Mouse (Mus musculus): ENCODE data around the gene Zfp512b.
A peak's percentile ranks its signal among the peaks of the same experiment; 100 is the strongest.

The Zfp512b gene

DNA sequence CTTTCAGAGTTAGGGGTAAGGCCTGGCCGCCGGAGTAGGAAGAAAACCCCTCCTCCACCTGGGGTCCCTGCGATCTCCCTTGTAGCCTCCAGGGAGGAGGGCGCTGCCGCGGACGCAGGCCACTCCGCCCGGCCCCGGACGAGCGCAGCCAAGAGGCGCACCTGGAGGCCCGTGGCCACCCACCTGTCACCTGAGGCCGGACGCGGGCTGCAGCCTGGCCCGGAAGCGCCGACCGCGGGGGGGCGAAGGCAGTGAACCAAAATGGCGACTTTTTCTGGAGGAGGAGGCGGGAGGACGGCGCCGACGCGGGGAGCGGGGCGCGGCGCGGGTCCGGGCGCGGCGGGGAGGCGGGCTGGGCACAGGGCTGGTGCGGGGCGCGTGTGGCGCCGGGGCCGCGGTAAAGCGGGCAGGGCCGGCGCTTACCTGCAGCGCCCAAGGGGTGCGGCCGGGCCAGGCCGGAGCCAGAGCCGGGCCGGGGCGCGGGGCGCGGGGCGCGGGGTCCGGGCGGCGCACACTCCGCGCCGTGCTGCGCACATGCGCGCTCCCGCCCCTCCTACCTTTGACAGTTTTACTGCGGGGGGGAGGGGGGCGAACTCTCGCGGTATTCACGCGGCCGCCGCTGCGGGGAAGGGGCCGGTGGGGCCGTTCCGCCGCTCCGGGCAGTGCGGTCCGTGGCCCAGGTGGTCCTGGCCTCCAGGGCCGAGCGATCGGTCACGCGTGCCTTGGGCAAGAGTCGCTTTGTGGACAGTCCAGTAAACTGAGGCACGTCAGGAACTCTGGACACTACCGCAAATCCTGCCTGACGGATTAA, at the start of gene Zfp512b:
Zfp512b (minus strand) TSS at position 573 of the 811 bp plus-strand sequence.
- no peak for DNase-seq (ENCODE audit: low spot score)

- DNase-seq (ENCODE audit: low spot score), result no peak
Observed at GRCm38 (mm10) chr2:181635865-181636264, 43.3 kb upstream of the Zfp512b start.

GRCm38 (mm10) chr2:181632624-181633023, 40.0 kb upstream of the Zfp512b start:
- DNase-seq (ENCODE audit: low spot score), result no peak

DNA sequence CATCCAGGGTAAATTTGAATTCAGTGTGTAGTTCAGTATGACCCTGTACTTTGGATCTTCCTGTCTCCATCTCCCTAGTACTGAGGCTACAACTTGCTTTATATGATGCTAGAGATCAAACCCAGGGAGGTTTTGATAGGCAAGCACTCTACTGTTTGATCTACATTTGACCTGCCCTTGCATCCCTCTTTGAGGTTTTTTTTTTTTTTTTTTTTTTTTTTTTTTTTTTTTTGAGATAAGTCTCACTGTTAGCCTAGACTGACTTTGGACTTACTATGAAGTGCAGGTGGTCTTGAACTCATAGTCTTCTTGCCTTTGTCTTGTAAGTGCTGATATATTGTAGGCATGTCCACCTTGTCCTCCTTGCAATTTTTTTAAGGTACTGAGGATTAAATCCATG, 35.9 kb upstream of the Zfp512b start:
- no peak for DNase-seq (ENCODE audit: low spot score)

DNA sequence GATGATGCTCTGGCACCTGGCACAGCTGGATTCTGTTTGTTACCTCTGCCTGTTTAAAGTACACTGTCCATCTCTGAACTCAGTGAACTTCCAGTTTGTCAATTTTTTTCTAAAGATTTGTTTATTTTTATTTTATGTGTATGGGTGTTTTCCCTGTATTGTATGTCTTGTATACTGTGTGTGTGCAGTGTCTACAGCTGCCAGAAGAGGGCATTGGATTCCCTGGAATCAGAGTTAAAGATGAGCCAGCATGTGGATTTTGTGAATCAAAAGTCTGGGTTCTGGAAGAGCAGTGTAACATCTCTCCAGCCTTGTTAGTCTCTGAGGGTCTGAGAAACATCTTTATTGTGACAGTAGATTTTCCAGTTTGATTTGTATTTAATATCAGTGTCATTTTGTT, 30.8 kb upstream of the Zfp512b start:
- DNase-seq (ENCODE audit: low spot score), result no peak

GRCm38 (mm10) chr2:181618761-181619495, 26.3 kb upstream of the Zfp512b start:
- no peak for DNase-seq (ENCODE audit: low spot score)

GRCm38 (mm10) chr2:181602367-181602766, 9.8 kb upstream of the Zfp512b start:
- no peak for DNase-seq (ENCODE audit: low spot score)

GRCm38 (mm10) chr2:181601751-181602145, 9.1 kb upstream of the Zfp512b start:
- no peak for DNase-seq (ENCODE audit: low spot score)

- peak; percentile 92 for DNase-seq (ENCODE audit: low spot score)
Observed at GRCm38 (mm10) chr2:181600828-181601750, 8.5 kb upstream of the Zfp512b start.

DNA sequence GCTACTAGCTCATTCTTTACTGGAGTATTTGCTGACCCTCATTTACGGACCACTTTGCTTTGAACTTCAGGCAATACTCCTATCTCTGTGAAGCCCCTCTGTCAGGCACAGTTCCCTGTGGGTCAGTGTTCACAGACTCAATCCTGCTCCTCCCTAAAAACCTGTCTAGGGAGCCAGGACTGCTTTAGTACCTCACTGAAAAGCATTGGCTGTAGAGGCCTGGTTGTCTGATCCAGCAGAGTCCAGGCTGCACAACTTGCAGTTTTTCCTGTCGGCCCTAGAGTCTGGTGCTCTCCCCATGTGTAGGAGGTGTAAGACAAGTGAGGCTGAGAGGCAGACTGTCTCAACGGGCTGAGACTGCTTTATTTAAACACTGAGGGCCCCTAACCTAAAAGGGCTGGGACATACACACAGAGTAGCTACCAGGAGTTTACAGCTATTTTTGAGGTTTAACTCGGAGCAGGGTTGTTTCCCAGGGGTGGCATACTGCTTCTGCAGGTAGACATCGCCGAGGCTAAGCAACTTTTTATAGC, 7.7 kb upstream of the Zfp512b start:
- no peak for DNase-seq (ENCODE audit: low spot score)

- DNase-seq (ENCODE audit: low spot score), result no peak
Observed at GRCm38 (mm10) chr2:181598454-181599351, 6.1 kb upstream of the Zfp512b start, which contains the start of gene Samd10. Gene Samd10 (minus strand): TSS chr2:181599212.

DNA sequence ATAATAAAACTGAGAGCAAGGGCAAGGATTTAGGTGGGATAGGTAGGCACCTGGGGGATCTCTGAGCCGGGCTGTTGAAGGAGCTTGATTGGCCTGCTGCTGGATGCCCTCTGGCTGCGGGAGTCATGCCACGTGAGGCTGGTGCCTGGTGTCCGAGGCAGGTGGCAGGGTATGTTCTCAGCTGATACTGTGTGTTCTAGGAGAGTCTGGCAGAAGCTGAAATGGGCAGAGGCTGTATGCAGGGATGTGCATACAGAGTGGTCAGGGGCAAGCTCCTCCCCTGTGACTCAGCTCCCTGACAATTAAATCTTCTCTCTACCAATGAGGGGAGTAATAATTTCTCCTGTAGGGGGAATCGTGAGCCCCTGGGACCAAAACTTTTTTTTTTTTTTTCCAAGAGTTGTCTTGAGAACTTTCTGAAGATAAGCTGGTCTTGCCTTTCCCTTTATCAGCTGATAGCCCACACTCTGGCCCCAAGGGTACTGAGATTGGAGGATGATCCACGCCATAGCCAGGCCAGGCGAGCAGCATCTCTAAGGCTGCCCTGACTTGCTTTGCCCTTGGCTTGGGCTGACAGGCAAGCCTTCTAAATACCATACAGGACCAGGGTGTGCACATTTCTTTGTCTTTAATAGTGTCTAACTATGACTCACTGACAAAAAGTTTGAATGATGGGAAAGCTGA, 4.9 kb upstream of the Zfp512b start:
- no peak for DNase-seq (ENCODE audit: low spot score)

DNA sequence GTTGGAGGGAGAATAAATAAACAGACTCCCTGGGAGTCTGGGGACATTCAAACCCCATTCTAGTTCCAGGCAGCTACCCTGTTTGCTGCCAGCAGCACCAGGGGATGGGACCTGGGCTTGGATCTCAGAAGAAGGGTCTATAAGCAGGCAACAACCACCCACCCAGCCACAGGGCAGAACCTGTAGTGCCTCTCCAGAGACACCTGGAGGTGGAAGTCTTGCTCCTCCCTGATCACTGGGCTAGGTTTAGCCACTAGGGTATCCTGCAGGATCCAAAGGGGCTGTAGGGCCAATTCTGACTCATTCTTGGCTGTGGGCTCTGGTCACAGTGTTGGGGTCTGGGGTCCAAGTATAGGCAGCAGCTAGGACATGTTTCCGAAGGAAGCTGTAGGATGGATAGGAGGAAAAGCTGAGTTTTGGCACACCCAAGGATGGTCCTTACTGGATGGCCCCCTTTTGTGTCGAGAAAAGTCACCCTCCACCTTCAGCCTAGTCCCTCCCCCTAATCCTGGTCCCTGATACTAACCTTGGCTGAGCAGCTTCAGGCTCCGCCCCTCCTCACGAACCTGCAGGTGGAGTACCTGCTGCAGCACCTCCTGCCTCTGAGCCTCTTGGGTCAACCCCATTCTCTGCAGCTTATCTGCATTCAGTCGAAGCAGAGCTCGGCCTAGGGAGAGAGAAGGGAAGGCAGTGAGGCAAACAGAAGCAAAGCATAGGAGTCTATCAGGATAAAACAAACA, 3.8 kb upstream of the Zfp512b start:
- no peak for DNase-seq (ENCODE audit: low spot score)

GRCm38 (mm10) chr2:181594946-181595696, 2.5 kb upstream of the Zfp512b start:
- no peak for DNase-seq (ENCODE audit: low spot score)

DNA sequence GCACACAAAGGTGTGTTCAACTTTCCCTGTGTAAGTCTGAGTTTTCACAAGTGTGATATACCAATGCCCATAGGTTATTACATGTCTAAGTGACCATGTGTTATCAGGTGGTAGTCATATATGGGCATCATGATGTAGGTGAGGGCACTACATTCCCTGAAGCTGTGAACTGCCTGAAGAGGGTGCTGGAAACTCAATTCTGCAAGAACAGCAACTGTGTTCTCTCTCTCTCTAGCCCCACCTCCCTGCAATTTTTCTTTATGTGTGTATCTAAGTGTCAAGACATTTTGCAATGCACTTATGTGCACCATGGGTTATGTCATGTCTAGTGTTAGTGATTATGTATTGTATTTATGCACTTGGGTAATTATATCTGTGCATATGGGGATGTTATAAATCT, 1.3 kb upstream of the Zfp512b start:
- DNase-seq (ENCODE audit: low spot score), result no peak

GRCm38 (mm10) chr2:181593042-181593421, 429 bp upstream of the Zfp512b start:
- DNase-seq (ENCODE audit: low spot score), result no peak

DNA sequence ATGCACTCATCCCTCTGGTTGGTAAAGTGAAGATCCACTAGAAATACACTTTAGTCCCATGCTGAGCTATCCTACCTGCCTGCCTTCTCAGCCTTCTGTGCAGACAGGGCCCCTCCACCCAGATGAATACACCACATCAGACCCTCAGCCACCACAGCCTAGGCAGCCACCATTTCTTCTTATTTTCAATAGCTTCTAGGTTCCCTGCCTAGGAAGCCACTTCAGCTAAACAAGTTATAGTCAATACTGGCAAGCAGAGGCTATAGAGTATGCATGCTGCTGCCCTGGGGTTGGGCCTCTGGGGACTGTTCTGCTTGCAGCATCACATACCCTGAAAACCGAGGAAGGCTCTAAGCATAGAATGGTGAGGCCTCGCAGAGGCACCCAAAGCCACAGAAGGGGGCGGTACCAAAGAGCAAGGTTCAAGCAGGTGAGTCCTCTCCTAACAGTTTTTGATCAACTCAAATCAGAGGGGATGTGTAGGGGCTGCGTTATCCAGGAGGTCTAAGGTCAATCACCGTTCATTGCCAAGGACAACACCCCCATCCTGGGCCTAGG, 996 bp downstream of the Zfp512b start, which contains the start of gene Prpf6:
Prpf6 (plus strand) TSS at position 341 of the 558 bp plus-strand sequence.
- no peak for DNase-seq (ENCODE audit: low spot score)

- DNase-seq (ENCODE audit: low spot score), result no peak
Observed at GRCm38 (mm10) chr2:181590471-181590870, 2.1 kb downstream of the Zfp512b start.
